Mouse (Mus musculus) E14TG2a.4 (cell line): ENCODE results near the gene Usf1.
A peak's percentile ranks its signal among the peaks of the same experiment; 100 is the strongest.

Source experiments
- H3K27me3 ChIP-seq: 2 replicates; pipeline ENCODE4 v1.6.1; 2014; ENCODE audit warnings: low read length, control low read depth; ENCODE audit not compliant: insufficient read depth
- H3K36me3 ChIP-seq: 2 replicates; pipeline ENCODE4 v1.6.1; 2014; ENCODE audit warnings: low read length, control low read depth; ENCODE audit not compliant: insufficient read depth
- H3K4me1 ChIP-seq: replicated peaks from 2 replicates; pipeline ENCODE4 v1.6.1; 2014; ENCODE audit warnings: low read depth, low read length, control low read depth
- H3K4me3 ChIP-seq: replicated peaks from 2 replicates; pipeline ENCODE4 v1.5.1; 2014; ENCODE audit warnings: mild to moderate bottlenecking, low read length
- H3K9me3 ChIP-seq: 2 replicates; pipeline ENCODE4 v1.6.1; 2014; ENCODE audit warnings: low read length, control low read depth
- CTCF ChIP-seq: conservative IDR thresholded peaks from 2 replicates; pipeline ENCODE4 v1.5.1; 2014; ENCODE audit warnings: low read length
- NANOG ChIP-seq: IDR thresholded peaks from 2 replicates; pipeline ENCODE4 v1.6.1; 2014; ENCODE audit warnings: borderline replicate concordance, low read length, mixed read lengths
- POU5F1 ChIP-seq: IDR thresholded peaks from 2 replicates; pipeline ENCODE4 v1.6.1; 2014; ENCODE audit warnings: low read length, borderline replicate concordance

The Usf1 gene

GRCm38 (mm10) chr1:171451001-171451400 lies 39.9 kb downstream of the Usf1 start:
- H3K4me1 ChIP-seq: peaks cover 66% of the 10 kb centered on the region
- no peak overlapping the region for H3K4me3 ChIP-seq
- H3K27me3 ChIP-seq: no peaks in the 10 kb centered on the region
- TF ChIP-seq NANOG (no peak), CTCF (no peak), POU5F1 (no peak)
- H3K36me3 ChIP-seq: peaks cover 13% of the 10 kb centered on the region; the same call in 1 of the 2 replicates
- peaks cover 4% of the 10 kb centered on the region; the same call in 1 of the 2 replicates for H3K9me3 ChIP-seq

GRCm38 (mm10) chr1:171452522-171452921 lies 41.4 kb downstream of the Usf1 start:
- H3K9me3 ChIP-seq: no peaks in the 10 kb centered on the region
- peaks cover 71% of the 10 kb centered on the region for H3K4me1 ChIP-seq
- no peak overlapping the region for H3K4me3 ChIP-seq
- H3K36me3 ChIP-seq: peaks cover 6% of the 10 kb centered on the region
- no peaks in the 10 kb centered on the region for H3K27me3 ChIP-seq
- no peak for TF ChIP-seq POU5F1
- no peak for TF ChIP-seq NANOG
- TF ChIP-seq CTCF: no peak

GRCm38 (mm10) chr1:171452923-171453322 lies 41.8 kb downstream of the Usf1 start:
- H3K27me3 ChIP-seq: no peaks in the 10 kb centered on the region
- no peak overlapping the region for H3K4me3 ChIP-seq
- peaks cover 6% of the 10 kb centered on the region for H3K36me3 ChIP-seq
- no peaks in the 10 kb centered on the region for H3K9me3 ChIP-seq
- TF ChIP-seq POU5F1 (no peak), CTCF (no peak), NANOG (no peak)
- peaks cover 67% of the 10 kb centered on the region for H3K4me1 ChIP-seq

GRCm38 (mm10) chr1:171454926-171455325 lies 43.8 kb downstream of the Usf1 start:
- no peaks in the 10 kb centered on the region for H3K9me3 ChIP-seq
- H3K4me3 ChIP-seq: no peak overlapping the region
- peaks cover 6% of the 10 kb centered on the region for H3K36me3 ChIP-seq
- peaks cover 64% of the 10 kb centered on the region for H3K4me1 ChIP-seq
- TF ChIP-seq NANOG (no peak), POU5F1 (no peak), CTCF (no peak)
- no peaks in the 10 kb centered on the region for H3K27me3 ChIP-seq

- no peak overlapping the region for H3K4me3 ChIP-seq
- H3K4me1 ChIP-seq: peaks cover 63% of the 10 kb centered on the region
- TF ChIP-seq POU5F1: no peak
- TF ChIP-seq CTCF: no peak
- no peak for TF ChIP-seq NANOG
- peaks cover 30% of the 10 kb centered on the region for H3K36me3 ChIP-seq
- H3K27me3 ChIP-seq: no peaks in the 10 kb centered on the region
- H3K9me3 ChIP-seq: no peaks in the 10 kb centered on the region
Measured at GRCm38 (mm10) chr1:171457568-171457967, 46.5 kb downstream of the Usf1 start.

GRCm38 (mm10) chr1:171459791-171460190 lies 48.7 kb downstream of the Usf1 start:
- TF ChIP-seq NANOG (no peak), POU5F1 (no peak), CTCF (no peak)
- H3K27me3 ChIP-seq: no peaks in the 10 kb centered on the region
- no peaks in the 10 kb centered on the region for H3K9me3 ChIP-seq

GRCm38 (mm10) chr1:171460551-171461503 lies 49.7 kb downstream of the Usf1 start:
- H3K36me3 ChIP-seq: peaks cover 42% of the 10 kb centered on the region
- H3K9me3 ChIP-seq: no peaks in the 10 kb centered on the region
- peak overlapping the region; percentile 37; the same call in 1 of the 2 replicates for H3K4me3 ChIP-seq
- peaks cover 50% of the 10 kb centered on the region for H3K4me1 ChIP-seq
- TF ChIP-seq POU5F1 (no peak), CTCF (no peak), NANOG (no peak)
- H3K27me3 ChIP-seq: no peaks in the 10 kb centered on the region

More at GRCm38 (mm10) chr1:171459791-171460190, 48.7 kb downstream of the Usf1 start:
- peaks cover 45% of the 10 kb centered on the region for H3K4me1 ChIP-seq
- H3K4me3 ChIP-seq: no peak overlapping the region
- peaks cover 42% of the 10 kb centered on the region for H3K36me3 ChIP-seq

- TF ChIP-seq POU5F1 (no peak), CTCF (no peak), NANOG (no peak)
- peaks cover 52% of the 10 kb centered on the region for H3K4me1 ChIP-seq
Measured at GRCm38 (mm10) chr1:171463133-171463532, 52.0 kb downstream of the Usf1 start.

GRCm38 (mm10) chr1:171465749-171466412 lies 54.8 kb downstream of the Usf1 start:
- H3K36me3 ChIP-seq: peaks cover 34% of the 10 kb centered on the region
- TF ChIP-seq NANOG: no peak
- no peak for TF ChIP-seq CTCF
- no peak for TF ChIP-seq POU5F1
- H3K4me3 ChIP-seq: no peak overlapping the region
- no peaks in the 10 kb centered on the region for H3K27me3 ChIP-seq
- H3K4me1 ChIP-seq: peaks cover 52% of the 10 kb centered on the region
- H3K9me3 ChIP-seq: no peaks in the 10 kb centered on the region

More at GRCm38 (mm10) chr1:171463133-171463532, 52.0 kb downstream of the Usf1 start:
- peaks cover 42% of the 10 kb centered on the region for H3K36me3 ChIP-seq
- no peak overlapping the region for H3K4me3 ChIP-seq
- H3K27me3 ChIP-seq: no peaks in the 10 kb centered on the region
- no peaks in the 10 kb centered on the region for H3K9me3 ChIP-seq
